Mouse (Mus musculus) left cerebral cortex, adult 18-20 months (tissue): ENCODE results near the gene Cox5a. TPM values are rescaled to one million over a fixed set of nuclear protein-coding genes. Genes with fewer than 3 reads are reported as not detected.
A peak's percentile ranks its signal among the peaks of the same experiment; 100 is the strongest.

ENCODE experiments used
- DNase-seq, 2 experiments: peaks; one replicate each; pipeline ENCODE4 v3.0.0; 2021 to 2022; ENCODE audit warnings: low spot score in 2 of 2, mixed read lengths in 1 of 2
- total RNA-seq, 2 experiments: library from RNA; stranded (reverse); gene quantifications; 2 replicates each; pipeline ENCODE4 v1.2.3; 2021

Cox5a gene
- total RNA-seq, 2 experiments from 2014 or later, result 410 to 481 TPM

DNA sequence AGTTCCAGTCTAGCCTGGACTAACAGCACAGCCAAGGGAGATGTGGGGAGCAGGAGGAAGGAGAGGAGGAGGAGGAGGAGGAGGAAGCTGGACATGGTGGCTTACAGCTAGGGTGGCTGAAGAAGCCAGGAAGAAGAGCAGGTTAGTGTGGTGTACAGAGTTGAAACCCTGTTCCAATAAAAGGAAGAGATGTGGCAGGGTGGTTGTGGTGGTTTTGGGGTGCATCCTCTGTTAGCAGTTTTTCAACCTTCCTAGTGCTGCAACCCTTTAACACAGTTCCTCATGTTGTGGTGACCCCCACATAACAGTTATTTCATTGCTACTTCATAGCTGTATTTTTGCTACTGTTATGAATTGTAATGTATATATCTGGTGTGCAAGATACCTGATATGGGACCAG is 3.4 kb downstream of the Cox5a start:
- DNase-seq, result no peak

DNA sequence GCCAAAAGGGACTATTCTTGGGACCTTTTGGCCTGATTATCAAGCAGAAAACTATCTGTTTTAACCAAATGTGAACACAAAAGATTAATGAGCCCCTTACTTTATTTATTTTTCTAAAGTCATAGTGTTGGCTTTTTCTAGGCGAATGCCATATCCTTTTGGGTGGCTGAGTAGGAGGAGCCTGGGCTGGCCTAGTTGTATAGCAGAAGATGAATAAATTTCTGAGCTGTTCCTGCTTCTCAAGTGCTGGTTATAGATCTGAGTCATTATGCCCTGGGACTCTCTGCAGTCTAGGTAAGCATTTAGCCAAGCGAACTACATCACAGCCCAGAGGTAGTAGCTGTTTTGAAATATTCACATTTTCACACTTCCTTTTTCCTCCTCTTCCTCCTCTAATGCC is 4.4 kb downstream of the Cox5a start:
- DNase-seq, result no peak

DNA sequence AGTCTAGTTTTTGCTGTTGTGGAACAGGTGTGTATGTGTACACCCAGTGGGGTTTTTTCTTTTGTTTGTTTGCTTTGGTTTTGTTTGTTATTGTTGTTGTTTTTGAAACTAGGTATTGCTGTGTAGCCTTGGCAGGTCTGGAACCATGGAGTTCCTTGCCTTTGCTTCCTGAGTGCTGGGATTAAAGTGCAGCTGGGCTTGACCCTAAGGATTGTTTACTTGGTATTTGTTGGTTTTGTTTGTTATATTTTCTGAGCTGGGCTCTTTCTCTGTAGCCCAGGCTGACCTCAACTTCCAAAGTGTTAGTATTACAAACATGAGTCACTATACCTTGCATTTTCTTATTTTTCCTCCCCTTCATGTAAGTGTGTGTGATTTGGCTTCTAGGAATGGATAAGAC is 5.4 kb downstream of the Cox5a start:
- no peak for DNase-seq

DNA sequence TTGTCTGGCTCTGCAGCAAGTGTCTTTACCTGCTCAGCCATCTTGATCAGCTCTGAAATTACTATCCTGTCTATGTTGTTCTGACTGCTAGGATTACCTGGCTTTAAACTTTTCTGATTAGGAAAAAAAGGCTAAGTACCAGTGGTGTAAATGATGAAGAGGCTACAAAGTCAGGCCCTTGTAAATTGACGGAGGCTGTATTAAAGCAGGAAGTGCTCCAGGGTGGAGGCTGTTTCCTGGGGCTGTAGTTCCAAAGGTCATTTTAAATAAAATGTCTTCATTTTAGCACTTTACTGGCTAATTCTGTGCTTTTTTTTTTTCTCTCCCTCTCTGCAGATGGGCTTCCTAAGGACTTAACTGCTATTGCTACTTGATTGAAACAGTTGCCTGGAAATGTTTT is 10.9 kb downstream of the Cox5a start:
- DNase-seq, result no peak

DNA sequence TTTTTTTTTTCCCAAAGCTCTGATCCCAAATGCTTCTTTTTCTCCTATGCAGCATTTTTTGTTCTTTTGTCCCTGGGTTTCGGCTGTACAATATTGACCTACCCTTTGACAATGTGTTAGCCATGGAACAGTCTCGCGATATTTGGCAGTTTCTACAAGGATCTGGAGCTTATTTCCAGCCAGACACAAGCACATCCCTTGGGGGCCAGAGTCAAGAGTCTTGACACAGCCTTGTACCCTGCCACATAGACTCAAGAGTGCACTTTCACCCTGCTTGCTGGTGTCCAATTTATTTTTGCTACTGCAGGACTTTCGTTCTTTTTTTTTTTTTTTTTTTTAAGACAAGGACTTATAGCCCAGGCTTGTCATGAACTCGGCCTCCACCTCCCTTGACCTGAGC is 15.3 kb downstream of the Cox5a start:
- no peak for DNase-seq

DNA sequence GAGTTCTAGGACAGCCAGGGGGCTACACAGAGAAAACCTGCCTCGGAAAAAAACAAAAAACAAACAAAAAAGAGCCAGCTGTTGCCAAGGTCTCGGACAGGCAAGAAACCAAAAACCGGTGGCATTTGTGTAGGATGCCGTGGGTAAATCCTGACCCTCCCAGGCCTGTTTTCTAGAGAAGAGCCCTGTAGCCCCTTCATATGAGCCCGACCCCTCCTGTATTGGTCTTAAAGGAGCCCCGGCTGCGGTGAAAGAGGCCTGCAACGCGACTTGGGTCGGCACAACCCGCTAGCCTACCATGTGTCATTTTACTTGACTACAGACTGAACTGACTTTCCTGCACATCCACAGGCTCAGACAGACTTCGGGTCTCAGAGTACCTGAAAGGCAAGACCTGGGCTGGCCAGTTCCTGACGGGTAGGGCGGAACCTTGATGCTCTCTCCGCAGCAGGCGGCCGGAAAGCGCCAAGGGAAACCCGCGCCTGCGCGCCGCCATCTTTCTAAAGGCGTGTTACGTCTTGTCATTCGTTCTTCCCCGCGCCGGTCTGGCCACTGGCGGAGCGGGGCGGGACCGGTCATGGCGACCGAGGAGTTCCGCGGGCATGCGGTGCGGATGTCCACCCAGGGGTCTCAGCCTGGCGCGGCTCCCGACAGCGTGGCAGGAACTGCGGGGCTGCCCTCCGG is 16.1 kb downstream of the Cox5a start, which contains the start of gene Fam219b:
Gene Fam219b, plus strand, starts transcription at position 485 of the 684 bp plus-strand sequence.
- peak; percentile 88 to 92 for DNase-seq

DNA sequence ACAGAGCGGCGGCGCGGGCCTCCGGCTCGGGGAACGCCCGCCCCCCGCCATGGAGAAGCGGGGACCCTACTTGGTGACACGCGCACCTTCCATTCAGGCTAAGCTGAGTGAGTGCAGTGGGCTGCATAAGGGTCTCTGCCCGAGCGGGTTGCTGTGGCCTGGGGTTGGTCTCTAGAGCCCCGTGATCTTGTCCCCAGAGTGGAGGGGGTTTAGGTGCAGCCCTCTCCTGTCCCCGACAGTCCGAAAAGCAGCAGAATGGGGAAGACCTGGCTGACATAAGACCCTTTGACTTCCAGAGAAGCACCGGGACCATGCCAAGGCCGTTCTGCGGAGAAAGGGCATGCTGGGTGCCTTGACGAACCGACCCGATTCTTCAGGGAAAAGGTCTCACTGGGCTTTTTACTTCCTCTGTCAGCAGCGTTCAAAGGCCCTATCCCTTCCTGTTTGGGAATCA is 16.7 kb downstream of the Cox5a start:
- no peak for DNase-seq

DNA sequence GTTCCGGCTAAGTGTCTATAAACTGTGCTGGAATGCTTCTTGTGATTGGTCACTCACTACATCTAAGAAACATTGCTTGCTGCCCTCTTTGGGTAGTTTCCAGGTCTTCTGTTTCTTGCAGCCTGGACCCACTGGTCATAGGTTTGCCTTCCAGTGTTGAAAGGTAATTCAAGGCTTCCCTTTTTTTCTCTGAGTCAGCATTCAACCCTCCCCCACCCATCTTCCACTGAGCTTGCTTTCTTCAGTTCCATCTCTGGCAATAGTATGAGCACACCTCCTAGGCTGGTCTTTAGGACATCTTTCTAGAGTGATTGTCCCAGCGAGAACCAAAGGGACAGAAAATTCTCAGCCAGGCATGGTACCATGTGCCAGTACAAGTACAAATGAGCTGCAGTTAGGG is 18.5 kb downstream of the Cox5a start:
- no peak for DNase-seq

DNA sequence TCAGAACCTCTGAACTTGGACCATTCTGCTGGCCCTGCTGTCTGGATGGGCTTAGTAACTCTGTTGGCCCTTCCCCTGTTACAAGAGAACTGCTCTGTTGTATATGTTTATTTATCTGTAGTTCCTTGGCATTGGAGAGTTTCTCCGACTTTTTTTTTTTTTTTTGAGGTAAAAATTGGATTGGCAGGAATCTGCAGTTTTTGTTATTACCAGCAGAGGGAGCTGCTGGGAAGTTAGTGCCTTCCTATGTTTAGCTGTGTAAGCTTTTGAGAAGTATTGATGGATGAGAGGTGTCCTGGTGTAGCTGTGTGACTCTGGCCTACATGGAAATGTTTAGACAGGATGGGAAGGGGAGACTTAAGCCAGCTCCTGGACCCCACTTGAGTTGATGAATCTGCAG is 20.2 kb downstream of the Cox5a start:
- DNase-seq, result peak in 1 of 2 experiments; percentile 40

DNA sequence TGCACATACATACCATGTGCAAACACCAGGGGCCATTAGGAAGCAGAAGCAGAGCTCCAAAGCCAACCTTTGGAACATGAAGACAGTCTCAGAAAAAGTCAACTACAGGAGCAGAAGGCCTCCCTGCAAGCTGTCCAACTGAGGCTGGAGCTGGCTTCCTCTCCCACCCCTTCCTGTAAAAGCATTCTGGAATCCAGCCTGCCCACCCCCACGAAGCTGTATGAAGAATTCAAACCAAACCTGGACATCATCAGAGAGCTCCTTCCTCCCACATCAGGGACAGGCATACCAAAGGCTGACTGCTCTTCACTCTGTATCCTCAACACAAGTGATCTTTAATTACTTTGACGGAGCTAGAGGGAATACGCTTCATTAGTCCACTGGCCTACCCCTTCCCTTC is 22.9 kb downstream of the Cox5a start:
- DNase-seq, result peak in 1 of 2 experiments; percentile 34

DNA sequence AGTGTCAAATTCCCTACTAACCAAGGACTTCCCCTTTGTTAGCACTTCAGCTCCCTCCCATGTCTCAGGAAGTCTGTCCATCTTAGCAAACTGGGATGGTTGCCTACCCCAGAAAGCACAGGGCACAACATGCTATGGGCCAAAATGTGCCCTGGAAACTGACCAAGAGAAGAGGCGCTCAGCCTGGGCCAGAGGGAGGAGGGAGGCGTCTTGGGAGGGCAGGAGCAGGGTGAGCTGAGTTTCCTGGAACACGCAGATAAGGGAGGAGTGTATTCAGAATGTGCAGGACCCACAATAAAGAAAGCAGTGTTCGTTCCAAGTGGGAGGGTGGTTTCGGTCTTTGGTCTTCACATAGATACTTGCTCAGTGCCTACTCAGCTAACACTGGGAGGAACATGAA is 26.2 kb downstream of the Cox5a start:
- no peak for DNase-seq

DNA sequence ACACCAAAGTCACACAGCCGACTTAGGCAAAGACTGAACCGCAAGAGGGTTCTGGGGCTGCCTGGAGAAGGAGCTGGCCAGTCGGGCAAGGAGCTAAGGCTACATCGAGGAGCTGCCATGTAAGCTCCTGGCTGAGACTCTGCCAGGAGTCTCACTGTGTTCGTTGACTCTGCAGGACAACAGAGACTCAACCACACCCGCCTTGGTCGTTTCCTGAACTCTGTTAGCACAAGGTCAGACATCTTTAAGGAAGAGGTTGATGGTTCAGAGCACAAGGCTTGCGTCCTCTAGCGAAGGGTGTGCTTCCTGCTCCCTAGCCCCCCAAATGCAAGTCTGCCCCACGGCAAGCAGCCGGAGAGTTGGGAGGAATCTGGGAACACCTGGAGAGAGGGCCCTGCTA is 26.8 kb downstream of the Cox5a start:
- DNase-seq, result no peak

DNA sequence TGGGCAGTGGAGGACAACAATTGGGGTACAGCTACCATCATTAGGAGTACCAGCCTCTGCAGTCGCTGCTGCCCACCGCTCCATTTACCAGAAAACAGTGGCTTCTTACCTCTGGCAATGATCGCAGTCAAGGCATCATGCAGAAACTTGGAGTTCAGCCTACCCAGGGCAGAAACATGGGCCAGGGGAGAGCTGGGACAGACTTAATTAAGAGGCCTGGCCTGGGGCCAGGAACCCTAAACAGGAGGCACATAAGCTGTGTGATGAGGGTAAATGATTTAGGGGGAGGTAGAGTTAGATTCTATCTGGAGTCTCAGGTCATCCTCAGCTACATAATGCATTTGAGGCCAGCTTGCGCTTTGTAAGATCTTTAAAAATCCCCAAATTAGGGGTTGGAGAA is 28.1 kb downstream of the Cox5a start:
- DNase-seq, result no peak

DNA sequence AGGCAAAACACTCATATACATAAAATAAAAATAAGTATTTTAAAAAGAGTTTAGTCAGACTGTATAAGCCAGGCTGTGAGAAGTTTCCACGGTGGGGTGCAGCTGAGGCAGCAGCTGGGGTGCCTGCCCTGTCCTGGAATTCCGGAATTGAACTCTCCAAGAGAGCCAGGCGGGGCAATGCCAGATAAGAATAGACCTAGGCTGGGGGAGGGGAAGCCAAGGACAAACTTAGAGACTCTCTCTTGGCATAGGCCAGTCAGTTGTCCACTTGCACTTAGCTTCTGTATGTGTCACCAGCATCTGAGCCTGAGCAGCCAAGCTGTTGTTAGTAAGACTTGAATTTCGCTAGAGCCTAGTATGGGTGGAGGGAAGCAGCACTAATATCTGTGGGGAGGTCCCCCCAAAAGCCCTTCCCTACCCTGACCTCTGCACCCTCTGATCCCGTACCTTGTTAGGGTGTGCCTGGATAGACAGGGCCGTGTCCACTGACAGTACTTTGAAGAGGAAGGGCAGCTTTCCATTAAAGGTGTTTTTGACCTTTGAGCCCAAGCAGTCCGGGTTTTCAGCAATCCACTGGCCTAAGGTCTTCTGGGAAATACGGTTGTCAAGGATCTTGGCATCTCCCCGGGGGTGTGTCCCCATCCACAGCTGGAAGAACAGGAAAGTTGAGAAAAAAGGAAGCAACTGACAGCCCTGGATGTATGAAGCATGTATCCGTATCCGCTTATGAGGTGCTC is 29.2 kb downstream of the Cox5a start:
- no peak for DNase-seq

DNA sequence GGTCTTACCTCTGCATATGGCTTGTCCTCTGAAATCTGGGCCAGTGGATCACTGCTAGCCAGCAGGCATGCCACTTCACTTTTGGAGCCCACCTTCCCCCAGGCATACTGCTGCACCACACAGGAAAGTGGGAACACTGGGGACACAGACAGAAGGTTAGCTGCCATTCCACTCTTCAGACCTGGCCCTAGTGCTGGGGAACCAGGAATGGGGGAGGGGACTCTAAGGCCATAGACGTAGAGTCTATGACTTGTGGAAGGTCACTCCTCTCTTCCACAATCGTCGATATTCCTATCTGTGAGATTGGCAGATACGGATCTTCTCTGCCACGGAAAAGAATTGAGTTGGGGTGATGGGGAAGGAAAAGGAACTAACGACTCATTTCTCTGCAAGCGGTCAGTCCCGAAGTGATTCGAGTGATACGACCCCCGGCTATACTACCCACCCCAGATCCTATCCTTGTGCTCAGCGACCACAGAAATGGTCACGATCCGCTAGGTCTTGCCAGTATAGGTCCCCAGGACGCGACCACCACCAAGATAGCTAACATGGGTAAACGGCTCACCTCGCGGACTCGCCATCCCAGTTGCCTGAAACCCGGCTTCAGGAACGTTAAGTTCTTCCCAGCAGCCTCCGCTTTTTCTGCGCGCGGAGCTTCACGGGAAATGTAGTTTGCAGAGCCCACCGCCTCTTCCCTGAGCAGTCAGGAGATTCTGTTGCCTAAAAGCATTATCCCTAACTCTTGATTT is 31.2 kb downstream of the Cox5a start, which contains the start of gene Mpi:
Gene Mpi, minus strand, starts transcription at position 625 of the 749 bp plus-strand sequence.
- peak; percentile 80 to 85 for DNase-seq

DNA sequence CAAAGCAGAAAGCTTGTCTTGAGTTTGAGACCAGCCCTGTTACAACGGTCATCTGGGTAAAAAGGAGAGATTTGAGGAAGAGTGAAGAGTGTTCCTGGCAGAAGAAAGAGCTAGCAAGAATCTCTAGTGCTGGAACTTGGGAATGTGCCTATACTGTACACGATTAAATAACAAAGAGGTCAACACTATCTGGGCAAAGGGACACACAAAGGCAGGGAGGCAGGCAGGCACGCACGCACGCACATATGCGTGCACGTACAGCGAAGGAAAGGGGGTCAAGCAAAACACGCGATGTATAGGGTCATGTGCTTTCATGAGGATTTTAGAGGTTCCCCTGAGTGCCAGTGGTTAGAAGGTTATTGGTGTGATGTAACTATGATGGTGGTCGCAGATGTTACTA is 32.0 kb downstream of the Cox5a start:
- DNase-seq, result no peak

DNA sequence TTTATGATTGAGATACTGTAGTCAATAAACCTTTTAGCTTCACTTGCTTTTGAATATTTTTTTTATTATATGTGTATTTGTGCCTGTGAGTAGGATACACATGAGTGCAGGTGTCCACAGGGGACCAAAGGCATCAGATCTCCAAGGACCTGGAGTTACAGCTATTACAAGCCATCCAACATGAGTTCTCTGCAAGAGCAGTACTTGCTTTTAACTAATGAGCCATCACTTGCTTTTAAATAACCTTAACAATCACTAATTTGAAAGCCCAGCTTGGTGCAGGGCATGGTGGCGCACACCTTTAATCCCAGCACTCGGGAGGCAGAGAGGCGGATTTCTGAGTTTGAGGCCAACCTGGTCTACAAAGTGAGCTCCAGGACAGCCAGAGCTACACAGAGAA is 33.7 kb downstream of the Cox5a start:
- no peak for DNase-seq

DNA sequence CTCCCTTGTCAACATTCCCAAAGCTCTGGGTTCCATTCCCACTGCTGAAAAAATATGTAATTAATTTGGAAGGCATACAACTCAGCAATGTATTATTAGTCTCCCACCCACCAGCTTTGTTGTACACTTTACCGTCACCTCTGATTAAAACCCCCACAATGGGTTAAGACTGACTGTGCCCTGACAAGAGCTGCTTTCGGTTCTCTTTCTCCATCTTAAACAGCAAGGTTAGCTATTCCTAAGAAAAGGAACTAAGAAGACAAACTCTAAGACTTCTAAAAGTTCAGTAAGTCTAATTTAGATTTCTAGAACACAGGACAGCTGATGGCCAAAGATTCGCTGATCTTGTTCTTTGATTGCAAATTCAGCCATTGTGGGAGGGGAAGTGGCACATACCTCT is 36.1 kb downstream of the Cox5a start:
- no peak for DNase-seq

DNA sequence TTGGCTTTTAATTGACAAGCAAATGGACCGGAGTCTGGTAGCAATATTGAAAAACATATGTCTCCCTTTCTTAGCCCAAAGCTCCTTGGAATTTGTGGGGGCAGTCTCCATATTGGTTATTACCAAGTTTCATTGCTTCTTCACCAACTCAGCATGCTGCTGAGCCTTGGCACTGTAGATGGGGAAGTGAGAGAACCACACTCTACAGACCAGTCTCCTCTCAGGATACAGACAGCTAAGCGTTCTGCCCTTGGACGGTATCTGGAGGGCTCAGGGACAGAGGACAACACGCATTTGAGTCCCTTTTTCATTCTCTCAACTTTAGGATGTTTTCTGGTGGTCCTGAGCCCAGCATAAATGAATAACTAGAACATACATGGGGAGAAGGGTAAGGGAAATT is 37.6 kb downstream of the Cox5a start:
- no peak for DNase-seq

DNA sequence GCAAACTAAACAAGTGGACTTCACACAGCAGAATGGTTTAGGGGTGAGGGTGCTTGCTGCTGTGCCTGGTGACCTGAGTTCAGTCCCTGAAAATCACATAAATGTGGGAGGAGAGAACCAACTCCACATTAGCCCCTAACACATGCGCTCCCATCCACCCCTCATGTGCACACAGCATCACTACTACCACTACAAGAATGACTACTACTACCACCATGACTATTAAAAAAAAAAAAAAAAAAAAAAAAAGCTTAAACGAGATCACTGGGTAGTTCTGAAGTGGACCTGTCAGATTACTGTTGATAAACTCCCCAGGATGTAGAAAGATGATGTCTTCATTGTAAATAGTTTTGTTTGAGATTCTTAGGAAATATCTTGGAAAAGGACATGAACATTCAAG is 38.5 kb downstream of the Cox5a start:
- DNase-seq, result no peak

DNA sequence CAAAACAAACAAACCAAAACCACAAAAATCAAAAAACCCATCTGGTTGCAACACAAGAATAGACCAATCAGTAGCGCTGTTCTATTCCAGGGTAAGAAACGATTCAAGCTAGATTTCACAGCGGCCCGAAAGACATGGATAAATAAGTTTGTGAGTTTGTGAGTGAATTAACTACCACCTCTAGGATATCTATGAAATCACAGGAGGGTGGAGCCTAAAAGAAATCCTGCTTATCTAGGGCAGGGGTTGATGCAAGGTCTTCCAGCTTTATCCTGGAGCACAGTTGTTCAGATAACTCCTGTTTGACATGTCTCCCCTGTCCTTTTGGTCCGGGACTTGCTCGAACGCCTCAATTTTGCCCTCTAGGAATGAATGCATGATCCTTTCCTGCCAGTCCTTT is 39.2 kb downstream of the Cox5a start:
- DNase-seq, result no peak
